In genomic region chr4:129086078-129086477, GRCm38 (mm10) we compare ENCODE assay signal across 9 mouse cellular contexts. TPM values are rescaled to one million over a fixed set of nuclear protein-coding genes. Genes with fewer than 3 reads are reported as not detected.
DNase-seq lines count a peak whose midpoint lies in the region; ATAC-seq and TF ChIP-seq lines count a peak whose summit lies in the region.
"Had no signal": no experiment of that assay in that cellular context is flagged by ENCODE, and none has a peak within 500 bp of the region (broad histone marks: within the 10 kb centered on the region; RNA-seq: fewer than 3 reads in every experiment).

No protein-coding gene starts in this region.

- DNase-seq in urinary bladder, postnatal 14 days (ENCODE audit: low spot score): peak; percentile 70
- no peak for DNase-seq in urinary bladder, postnatal 10 days (ENCODE audit: low spot score)
- DNase-seq in c-Kit-positive CD71-negative TER-119-negative erythroid progenitor cells, embryonic 14.5 days (ENCODE audit: low read depth): peak; percentile 74
- peak; percentile 66 for DNase-seq in forebrain, embryonic 10.5 days (ENCODE audit: extremely low spot score, low spot score)
- DNase-seq in induced T-regulatory cell, adult 2 months (ENCODE audit: low read depth): peak; percentile 90
- peak; percentile 62 to 65 for DNase-seq in left cerebral cortex, postnatal 10 days (ENCODE audit: extremely low spot score in 1 of 2, low spot score in 2 of 2)
- DNase-seq in midbrain, postnatal 0 days (ENCODE audit: low spot score): peak; percentile 82
- DNase-seq in testis, postnatal 10 days (ENCODE audit: low spot score): peak; percentile 80

- ATAC-seq in midbrain, postnatal 0 days (ENCODE audit: low FRiP score): no peak

- WGBS in forebrain, embryonic 10.5 days: 27% methylated on average over 8 of the region's 8 CpGs
- 29% methylated on average over 8 of the region's 8 CpGs for WGBS in midbrain, postnatal 0 days

- H3K4me1 ChIP-seq in forebrain, embryonic 10.5 days: peaks cover 3% of the 10 kb centered on the region; the same call in 1 of the 2 replicates
- H3K4me1 ChIP-seq in midbrain, postnatal 0 days (ENCODE audit: insufficient read depth, low read length): no peaks in the 10 kb centered on the region

- no peak overlapping the region for H3K4me2 ChIP-seq in midbrain, postnatal 0 days (ENCODE audit: low read depth, low read length, poor library complexity, severe bottlenecking)
- H3K4me2 ChIP-seq: neural tube, embryonic 12.5 days had no signal

- H3K27me3 ChIP-seq in forebrain, embryonic 10.5 days (ENCODE audit: poor library complexity, severe bottlenecking): no peaks in the 10 kb centered on the region
- no peaks in the 10 kb centered on the region for H3K27me3 ChIP-seq in midbrain, postnatal 0 days (ENCODE audit: insufficient read depth, low read length)
- H3K27me3 ChIP-seq: neural tube, embryonic 12.5 days had no signal

- peak; percentile 98 for TF ChIP-seq CTCF in midbrain, postnatal 0 days (IDR thresholded peaks at IDR 0.05)

- H3K9ac ChIP-seq in midbrain, postnatal 0 days (replicated peaks; ENCODE audit: low read length, poor library complexity, severe bottlenecking): no peak overlapping the region
- H3K9ac ChIP-seq: neural tube, embryonic 12.5 days had no signal

- intact Hi-C loops in left cerebral cortex, postnatal 10 days (cut with DNase I): loop anchor here (5.0 kb wide), 1 partner anchor 374 kb away; no protein-coding TSS in a partner anchor

- H3K27ac ChIP-seq in forebrain, embryonic 10.5 days: no peak overlapping the region
- no peak overlapping the region for H3K27ac ChIP-seq in midbrain, postnatal 0 days (ENCODE audit: low read depth, low read length)
- H3K27ac ChIP-seq: neural tube, embryonic 12.5 days had no signal

- peaks cover 26% of the 10 kb centered on the region for H3K36me3 ChIP-seq in forebrain, embryonic 10.5 days (replicated peaks)
- peaks cover 27% of the 10 kb centered on the region for H3K36me3 ChIP-seq in midbrain, postnatal 0 days (ENCODE audit: insufficient read depth, low read length)

- no peak overlapping the region for H3K4me3 ChIP-seq in forebrain, embryonic 10.5 days
- H3K4me3 ChIP-seq in midbrain, postnatal 0 days (ENCODE audit: low read depth, low read length): no peak overlapping the region
- H3K4me3 ChIP-seq: neural tube, embryonic 12.5 days had no signal

- no peaks in the 10 kb centered on the region for H3K9me3 ChIP-seq in forebrain, embryonic 10.5 days
- H3K9me3 ChIP-seq in midbrain, postnatal 0 days (ENCODE audit: low read length): no peaks in the 10 kb centered on the region
- H3K9me3 ChIP-seq: neural tube, embryonic 12.5 days had no signal

RNA-seq across cellular contexts. Expression of gene Tmem54, which starts 19.3 kb away (rescaled TPM):
- 3.3 and 4.6 TPM in 2 replicates for polyA plus RNA-seq in forebrain, embryonic 10.5 days (2016; fragmentation: Nextera tagmentation; extraction: Ambion mirVana)
- not detected for total RNA-seq in left cerebral cortex, postnatal 10 days (2021)
- total RNA-seq in midbrain, postnatal 0 days (2014; rRNA removed): 0.99 TPM in 1 of 2 replicates, not detected in the other
- 0.21 TPM in 1 of 2 replicates, not detected in the other for polyA plus RNA-seq in midbrain, postnatal 0 days (2015; fragmentation: Nextera tagmentation; extraction: Ambion mirVana)

RNA-seq across cellular contexts. Expression of gene Rnf19b, which starts 28.0 kb away (rescaled TPM):
- 6.9 and 8.5 TPM in 2 replicates for polyA plus RNA-seq in forebrain, embryonic 10.5 days (2016; fragmentation: Nextera tagmentation; extraction: Ambion mirVana)
- total RNA-seq in left cerebral cortex, postnatal 10 days (2021): 10 to 100 TPM; 71.6 to 85.4 TPM
- total RNA-seq in midbrain, postnatal 0 days (2014; rRNA removed): 138 and 160 TPM in 2 replicates
- 34.8 and 40.2 TPM in 2 replicates for polyA plus RNA-seq in midbrain, postnatal 0 days (2015; fragmentation: Nextera tagmentation; extraction: Ambion mirVana)

RNA-seq across cellular contexts. Expression of gene Hpca, which starts 35.8 kb away (rescaled TPM):
- 0.18 and 0.43 TPM in 2 replicates for polyA plus RNA-seq in forebrain, embryonic 10.5 days (2016; fragmentation: Nextera tagmentation; extraction: Ambion mirVana)
- total RNA-seq in left cerebral cortex, postnatal 10 days (2021): 100 to 1,000 TPM; 441 to 451 TPM
- 282 and 292 TPM in 2 replicates for total RNA-seq in midbrain, postnatal 0 days (2014; rRNA removed)
- 217 and 238 TPM in 2 replicates for polyA plus RNA-seq in midbrain, postnatal 0 days (2015; fragmentation: Nextera tagmentation; extraction: Ambion mirVana)

RNA-seq across cellular contexts. Expression of gene Fndc5, which starts 50.7 kb away (rescaled TPM):
- 0.56 and 0.93 TPM in 2 replicates for polyA plus RNA-seq in forebrain, embryonic 10.5 days (2016; fragmentation: Nextera tagmentation; extraction: Ambion mirVana)
- total RNA-seq in left cerebral cortex, postnatal 10 days (2021): 10 to 100 TPM; 41.8 to 44.6 TPM
- 22.5 and 36.3 TPM in 2 replicates for total RNA-seq in midbrain, postnatal 0 days (2014; rRNA removed)
- polyA plus RNA-seq in midbrain, postnatal 0 days (2015; fragmentation: Nextera tagmentation; extraction: Ambion mirVana): 14.6 and 16.1 TPM in 2 replicates
